Mouse (Mus musculus): ENCODE measurements around the gene Ankrd28. TPM values are rescaled to one million over a fixed set of nuclear protein-coding genes. Genes with fewer than 3 reads are reported as not detected.

Ankrd28 gene
- total RNA-seq, 2 experiments from 2014 or later = 14.3 to 15.4 TPM

DNA sequence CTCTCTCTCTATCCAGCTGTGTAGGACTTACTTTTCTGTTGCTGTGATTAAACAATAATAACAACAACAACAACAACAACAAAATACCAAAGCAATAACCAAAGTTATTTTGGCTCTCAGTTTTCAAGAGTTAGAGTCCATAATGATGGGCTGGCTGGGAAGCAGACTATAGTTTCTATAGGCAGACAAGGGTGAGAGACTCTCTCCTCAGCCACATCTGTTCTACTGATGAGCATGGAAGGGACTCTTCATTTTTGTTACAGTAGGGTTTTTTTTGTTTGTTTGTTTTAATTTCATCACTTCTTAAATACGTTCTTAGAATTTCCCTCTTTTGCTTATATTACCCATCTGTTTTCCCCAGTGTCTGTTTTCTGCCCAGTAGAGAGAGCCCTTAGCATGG is 177.8 kb downstream of the Ankrd28 start:
- no peak for DNase-seq (ENCODE audit: low spot score in 2 of 2)

DNA sequence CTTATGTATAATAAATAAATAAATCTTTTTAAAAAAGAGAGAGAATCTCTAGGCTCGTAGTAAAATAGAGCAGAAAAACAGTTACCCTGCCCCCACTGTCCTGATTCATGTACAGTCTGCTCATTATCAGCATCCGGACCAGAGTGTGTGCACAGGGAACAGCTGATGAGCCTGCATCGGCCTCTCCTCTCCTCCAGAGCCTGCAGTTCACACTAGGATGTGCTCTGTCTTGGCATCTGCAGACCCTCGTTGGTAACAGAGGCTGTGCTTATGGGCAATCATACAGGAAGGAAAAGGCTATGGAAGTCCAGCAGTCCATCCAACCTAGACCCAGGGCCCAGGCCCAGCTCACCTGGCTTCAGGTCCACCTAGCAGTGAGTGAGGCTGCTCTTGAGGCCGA is 178.3 kb downstream of the Ankrd28 start:
- peak in 1 of 2 experiments; percentile 13 for DNase-seq (ENCODE audit: low spot score in 2 of 2)

DNA sequence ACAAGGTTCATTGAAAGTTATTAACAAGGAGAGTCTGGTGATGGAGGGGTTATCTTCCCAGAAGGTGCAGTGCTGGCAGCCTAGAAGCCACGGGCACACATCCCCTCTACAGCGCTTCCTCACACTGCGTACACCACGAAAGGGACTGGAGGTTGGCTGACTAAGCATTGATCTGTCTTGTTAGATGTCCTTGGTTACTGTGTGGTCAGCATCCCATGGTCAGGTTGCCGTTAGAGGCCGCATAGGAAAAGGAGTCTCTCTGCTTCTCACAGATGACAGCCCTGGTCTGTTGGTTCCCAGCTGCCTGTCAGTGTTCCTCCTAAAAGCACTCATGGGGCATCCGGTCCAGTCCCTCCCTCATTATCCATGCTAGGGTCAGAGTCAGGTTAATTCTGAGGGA is 179.2 kb downstream of the Ankrd28 start:
- no peak for DNase-seq (ENCODE audit: low spot score in 2 of 2)

DNA sequence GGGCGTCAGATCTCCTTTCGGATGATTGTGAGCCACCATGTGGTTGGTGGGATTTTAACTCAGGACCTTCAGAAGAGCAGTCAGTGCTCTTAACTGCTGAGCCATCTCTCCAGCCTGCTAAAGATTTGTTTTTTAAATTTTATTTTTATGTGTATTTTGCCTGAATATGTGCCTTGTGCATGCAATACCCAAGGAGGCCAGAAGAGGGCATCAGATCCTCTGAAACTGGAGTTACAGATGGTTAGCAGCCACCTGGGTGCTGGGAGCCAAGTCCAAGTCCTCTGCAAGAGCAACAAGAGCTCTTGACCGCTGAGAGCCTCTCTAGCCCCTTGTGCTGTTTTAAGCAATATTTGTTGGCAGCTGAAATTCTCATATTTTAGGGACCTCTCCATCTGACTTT is 180.1 kb downstream of the Ankrd28 start:
- no peak for DNase-seq (ENCODE audit: low spot score in 2 of 2)

Other genes with a start within 250 kb of the Ankrd28 start
- gene Colq, start 239.3 kb downstream of the Ankrd28 start, total RNA-seq (2021) = not detected
- not detected for gene Gm49387, start 189.8 kb downstream of the Ankrd28 start, total RNA-seq (2021)
- 10 to 100 TPM; 41.3 to 57.0 TPM for gene Btd, start 189.6 kb downstream of the Ankrd28 start, total RNA-seq (2021)
- gene Hacl1, start 189.4 kb downstream of the Ankrd28 start, total RNA-seq (2021) = 10 to 100 TPM; 46.3 to 46.8 TPM
- 10 to 100 TPM in 1 of 2 experiments, 1 to 10 TPM in 1; 9.1 to 10.7 TPM for gene Galnt15, start 198.3 kb upstream of the Ankrd28 start, total RNA-seq (2021)

Data from adrenal gland, adult 18-20 months (tissue).